Mouse (Mus musculus): ENCODE data around the gene Zfp513.

GRCm38 (mm10) chr5:31179301-31179765 is 22.8 kb downstream of the Zfp513 start:
- TF ChIP-seq CTCF (IDR thresholded peaks at IDR 0.05; ENCODE audit: extremely low read depth, insufficient read depth, low read length) (no peak), POLR2A (IDR thresholded peaks at IDR 0.05; ENCODE audit: extremely low read depth, insufficient read depth, low read length) (no peak)

All from cortical plate, adult 2 months (tissue).